Mouse (Mus musculus): ENCODE results near the gene Rcan2.

The Rcan2 gene

DNA sequence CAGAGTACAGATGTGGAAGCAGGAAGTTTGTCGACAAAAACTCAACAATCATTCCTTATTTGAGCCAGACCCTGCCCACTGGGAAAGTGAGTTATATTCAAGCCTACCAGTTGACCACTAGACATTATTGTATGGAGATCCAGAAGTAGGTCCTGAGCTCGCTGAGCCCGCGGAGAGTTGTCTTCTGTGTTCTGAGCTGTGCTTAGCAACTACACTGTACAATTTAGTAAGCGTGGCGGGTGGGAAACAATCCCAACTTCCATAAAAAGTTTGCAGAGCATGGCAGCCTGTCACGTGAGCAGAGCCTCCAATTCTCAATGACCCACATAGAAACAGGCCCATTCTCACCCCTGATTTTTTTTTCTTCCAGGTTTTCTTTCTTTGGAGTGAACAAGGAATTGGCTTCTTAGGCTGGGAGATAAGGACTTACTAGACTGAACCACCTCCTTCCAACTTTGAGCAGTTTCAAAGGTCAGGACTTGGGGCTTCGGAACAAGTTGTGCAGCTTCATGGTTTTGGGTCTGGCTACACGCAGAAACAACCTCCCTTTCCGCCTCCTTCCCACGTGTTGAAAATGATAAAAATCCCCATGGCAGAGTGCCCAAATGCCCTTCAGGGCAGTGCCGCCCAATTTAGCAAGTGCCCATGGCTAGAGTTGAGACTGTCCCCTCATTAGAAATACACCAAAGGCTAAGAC lies 276.1 kb downstream of the Rcan2 start:
- DNase-seq (ENCODE audit: low spot score in 2 of 2), result no peak

DNA sequence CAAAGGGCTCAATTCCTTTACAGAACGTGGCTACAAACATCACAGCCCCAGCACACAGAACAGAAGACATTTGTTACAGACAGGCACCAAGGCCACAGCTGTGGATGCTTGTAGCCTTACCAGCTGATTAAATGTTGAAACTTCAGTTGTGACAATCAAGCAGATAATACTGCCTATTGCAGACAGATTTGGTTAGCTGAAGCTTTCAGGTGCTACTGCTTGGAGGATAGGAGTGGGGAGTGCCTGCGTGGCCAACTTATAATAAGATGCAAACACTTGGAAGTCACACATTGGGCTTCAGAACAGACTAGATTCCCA lies 276.7 kb downstream of the Rcan2 start:
- DNase-seq (ENCODE audit: low spot score in 2 of 2), result no peak

DNA sequence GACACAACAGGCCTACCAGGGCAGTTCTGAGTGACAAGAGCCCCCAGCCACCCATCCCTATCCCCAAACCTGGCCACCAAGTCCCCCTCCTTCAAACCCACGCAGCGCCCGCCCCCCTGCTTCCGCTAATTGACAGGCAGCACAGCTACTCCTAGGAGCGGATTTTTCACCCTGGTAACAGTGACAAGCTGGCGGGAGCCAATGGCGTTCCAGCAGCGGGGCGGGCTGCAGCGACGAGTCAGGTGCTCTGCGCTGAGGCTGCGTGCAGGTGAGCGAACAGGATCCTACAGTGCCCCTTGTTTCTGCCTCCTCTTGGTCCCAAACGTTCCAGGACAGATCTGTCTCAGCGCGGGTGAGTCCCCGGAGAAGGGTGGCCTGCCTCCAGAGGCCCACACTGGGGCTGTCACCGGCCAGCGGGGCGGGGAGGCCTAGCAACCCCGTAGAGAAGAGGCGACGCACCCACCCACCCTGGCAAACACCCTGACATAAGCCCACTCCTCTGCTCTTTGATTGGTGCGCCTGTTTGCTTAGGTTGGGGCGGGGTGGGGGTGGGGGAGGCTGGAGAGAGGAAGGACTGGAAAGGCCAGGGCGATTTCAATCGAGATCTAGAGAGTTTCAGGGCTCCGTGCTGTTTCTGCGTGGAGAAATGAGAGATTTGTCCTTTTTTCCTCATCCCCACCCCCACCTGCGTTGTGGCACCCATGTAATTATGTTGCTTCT lies 277.6 kb downstream of the Rcan2 start, which contains the start of gene Enpp5:
TSS of gene Enpp5 (plus strand) at position 183 of the 720 bp plus-strand sequence.
- peak; percentile 70 to 83 for DNase-seq (ENCODE audit: low spot score in 2 of 2)

- no peak for DNase-seq (ENCODE audit: low spot score in 2 of 2)
These were observed 282.0 kb downstream of the Rcan2 start for GRCm38 (mm10) chr17:44083156-44083555.

DNA sequence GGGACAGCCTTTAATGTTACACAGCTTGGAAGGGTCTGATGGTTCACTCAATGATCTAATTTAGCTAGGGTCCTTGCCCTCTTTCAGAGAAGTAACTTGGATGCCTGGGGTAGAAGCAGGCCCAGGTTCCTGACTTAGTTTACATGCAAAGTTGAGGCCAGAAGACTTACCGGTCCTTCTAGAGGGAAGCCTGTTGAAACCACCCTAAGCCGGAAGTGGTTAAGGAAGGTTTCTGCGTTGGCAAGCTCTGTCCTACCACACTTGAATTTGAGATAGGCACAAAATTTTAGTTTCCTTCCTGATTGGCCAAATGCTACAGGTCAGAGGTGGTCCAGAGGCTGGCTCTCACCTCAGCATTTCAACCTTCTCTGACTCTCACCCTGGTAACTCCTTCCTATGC lies 287.1 kb downstream of the Rcan2 start:
- no peak for DNase-seq (ENCODE audit: low spot score in 2 of 2)
